Mouse (Mus musculus) spleen, adult 2 months (tissue): ENCODE data around the gene Tor2a.

Experiments used
- CTCF ChIP-seq: fragments of 200-500 bp; IDR thresholded peaks from 2 replicates; pipeline ENCODE4 v1.5.1; 2011; ENCODE audit warnings: mild to moderate bottlenecking, inconsistent platforms; ENCODE audit not compliant: insufficient read depth, insufficient read length, insufficient replicate concordance; ENCODE audit errors: extremely low read depth
- POLR2A ChIP-seq: fragments of 200-500 bp; IDR thresholded peaks from 2 replicates; pipeline ENCODE4 v1.6.1; 2011; ENCODE audit warnings: low read depth, low read length, inconsistent platforms

GRCm38 (mm10) chr2:32808816-32809566 is 52.0 kb downstream of the Tor2a start:
- TF ChIP-seq CTCF (no peak), POLR2A (no peak)
